Mouse (Mus musculus): ENCODE results near the gene Tacc2. TPM values are rescaled to one million over a fixed set of nuclear protein-coding genes. Genes with fewer than 3 reads are reported as not detected.
"Not testable (repeated sequence)": the region's sequence is repeated elsewhere in the genome, so short reads cannot be mapped to it uniquely, and the experiment has no call there.

The Tacc2 gene
- total RNA-seq, 4 experiments from 2014 or later = 73.3 to 82.8 (median 79.4) TPM

DNA sequence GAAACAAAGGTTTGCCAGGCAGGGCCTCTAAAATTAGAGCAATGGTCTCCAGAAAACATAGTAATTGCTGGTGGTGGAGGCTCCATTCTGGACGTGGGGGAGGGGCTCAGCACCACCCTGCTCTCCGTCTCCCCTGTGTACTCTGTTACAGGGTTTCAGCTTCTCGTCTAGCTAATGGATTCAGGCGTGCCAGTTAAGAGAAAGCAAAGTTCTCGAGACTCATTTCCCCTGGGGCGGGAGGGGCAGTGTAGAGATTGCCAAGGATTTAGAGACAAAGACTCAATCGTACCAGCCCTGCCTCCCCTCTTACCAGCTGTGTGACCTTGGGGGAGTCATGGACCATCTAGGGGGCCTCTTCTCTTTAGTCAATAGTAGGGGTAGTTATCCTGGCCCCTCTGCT lies 72.0 kb downstream of the Tacc2 start:
- no peak for DNase-seq (ENCODE audit: low spot score in 2 of 2)

- no peak for DNase-seq (ENCODE audit: low spot score in 2 of 2)
These were observed 73.4 kb downstream of the Tacc2 start for GRCm38 (mm10) chr7:130650621-130651020.

DNA sequence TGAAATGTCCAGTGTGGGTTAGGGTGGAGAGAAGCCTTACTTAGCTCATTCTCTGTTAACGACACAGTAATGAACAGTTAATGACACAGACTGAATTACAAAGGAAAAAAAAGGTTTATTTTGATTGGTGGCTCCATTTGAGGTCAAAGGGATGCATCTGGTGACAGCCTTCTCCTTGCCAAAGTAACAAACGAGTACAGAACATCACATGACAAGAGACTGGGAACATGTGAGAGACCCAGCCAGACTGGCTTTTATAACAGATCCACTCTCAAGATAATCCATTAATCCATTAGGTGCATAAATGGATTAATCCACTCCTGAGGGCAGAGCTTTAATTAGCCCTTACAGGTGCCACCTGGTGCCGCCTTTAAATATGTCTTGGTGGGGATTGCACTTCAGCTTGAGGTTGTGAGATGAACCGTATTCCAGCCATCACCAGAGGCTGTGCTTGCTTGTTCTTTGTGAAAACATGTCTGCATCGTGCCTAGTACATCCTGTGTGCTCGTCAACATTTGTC lies 75.9 kb downstream of the Tacc2 start:
- DNase-seq (ENCODE audit: low spot score in 2 of 2) = no peak

DNA sequence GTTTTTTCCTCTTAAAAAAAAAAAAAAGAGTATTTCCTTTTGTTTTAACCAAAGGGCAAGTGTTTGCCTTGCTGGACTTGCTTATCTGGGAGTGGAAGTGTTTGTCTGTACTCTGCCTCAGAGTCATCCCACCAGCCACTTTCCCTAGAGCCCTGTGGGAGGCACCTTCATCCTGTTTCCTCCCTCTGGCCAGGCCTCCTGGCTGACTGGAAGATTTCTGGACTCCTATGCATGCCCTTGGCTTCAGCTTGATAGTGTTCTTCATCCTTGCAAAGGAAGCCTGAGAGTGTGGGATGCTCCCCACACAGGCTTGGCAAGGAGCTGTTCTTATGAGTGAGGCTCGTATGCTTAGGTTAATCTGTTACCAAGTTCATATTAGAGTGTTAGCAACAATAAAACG lies 77.3 kb downstream of the Tacc2 start:
- no peak for DNase-seq (ENCODE audit: low spot score in 2 of 2)

- DNase-seq (ENCODE audit: low spot score in 2 of 2) = no peak
These were observed 79.7 kb downstream of the Tacc2 start for GRCm38 (mm10) chr7:130656965-130657364.

DNA sequence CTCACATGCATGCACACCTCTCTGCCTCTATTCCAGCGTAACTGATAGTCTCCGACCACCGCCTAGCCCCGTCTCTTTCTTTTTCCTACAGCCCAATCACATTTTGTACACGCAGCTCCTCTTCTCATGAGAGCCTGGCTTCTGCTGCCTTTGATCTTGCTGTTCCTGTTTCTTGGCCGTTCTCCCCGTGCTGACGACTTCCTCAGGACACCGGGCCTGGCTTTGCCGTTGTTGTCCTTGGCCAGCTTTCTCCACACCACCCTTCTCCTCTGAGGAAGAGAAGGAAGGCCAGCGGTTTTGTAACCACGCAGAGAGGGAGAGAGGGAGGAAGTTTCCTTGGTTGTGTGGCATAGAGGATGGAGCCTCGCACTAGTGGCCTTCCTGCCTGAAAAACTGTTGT lies 80.5 kb downstream of the Tacc2 start:
- no peak for DNase-seq (ENCODE audit: low spot score in 2 of 2)

DNA sequence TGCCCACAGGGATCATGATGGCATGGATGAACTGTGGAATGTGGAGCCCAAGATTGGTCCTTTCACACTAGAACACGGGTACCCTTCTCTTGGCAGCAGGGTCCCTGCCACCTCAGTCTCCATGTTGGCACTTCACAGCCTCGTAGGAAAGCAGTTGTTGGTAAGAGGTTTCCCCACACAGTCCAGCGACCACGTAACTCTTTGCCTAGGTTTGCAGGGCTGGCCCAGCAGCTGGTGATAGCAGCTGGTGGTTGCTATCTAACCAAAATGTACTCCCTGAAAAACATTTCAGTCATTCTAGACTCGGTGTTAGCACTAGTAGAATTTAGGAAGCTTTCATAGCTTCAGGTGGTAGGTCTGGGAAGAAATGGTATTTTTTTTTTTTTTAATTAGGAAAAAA lies 81.9 kb downstream of the Tacc2 start:
- no peak for DNase-seq (ENCODE audit: low spot score in 2 of 2)

- no peak for DNase-seq (ENCODE audit: low spot score in 2 of 2)
These were observed 85.0 kb downstream of the Tacc2 start for GRCm38 (mm10) chr7:130662250-130662649.

- no peak for DNase-seq (ENCODE audit: low spot score in 2 of 2)
These were observed 85.6 kb downstream of the Tacc2 start for GRCm38 (mm10) chr7:130662869-130663268.

- DNase-seq (ENCODE audit: low spot score in 2 of 2) = no peak
These were observed 86.8 kb downstream of the Tacc2 start for GRCm38 (mm10) chr7:130664037-130664436.

DNA sequence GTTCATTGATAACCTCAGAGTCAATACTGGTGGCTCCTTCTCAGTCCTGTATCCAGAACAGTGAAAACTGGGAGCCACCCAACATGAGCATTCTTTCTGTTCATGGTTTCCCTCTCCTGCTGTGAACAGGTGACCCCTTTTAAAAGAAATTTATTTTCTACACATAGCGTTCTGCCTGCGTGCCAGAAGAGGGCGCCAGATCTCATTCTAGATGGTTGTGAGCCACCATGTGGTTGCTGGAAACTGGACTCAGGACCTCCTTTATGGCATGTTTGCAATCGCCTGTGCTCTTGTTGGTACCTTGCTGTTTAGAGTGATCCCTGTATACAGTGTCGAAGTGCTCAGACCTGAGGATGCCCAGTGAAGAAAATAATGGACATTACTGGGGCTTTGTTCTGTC lies 87.4 kb downstream of the Tacc2 start:
- no peak for DNase-seq (ENCODE audit: low spot score in 2 of 2)

GRCm38 (mm10) chr7:130665358-130665757 lies 88.1 kb downstream of the Tacc2 start:
- no peak for DNase-seq (ENCODE audit: low spot score in 2 of 2)

GRCm38 (mm10) chr7:130668013-130668412 lies 90.8 kb downstream of the Tacc2 start:
- DNase-seq (ENCODE audit: low spot score in 2 of 2) = not testable (repeated sequence)

DNA sequence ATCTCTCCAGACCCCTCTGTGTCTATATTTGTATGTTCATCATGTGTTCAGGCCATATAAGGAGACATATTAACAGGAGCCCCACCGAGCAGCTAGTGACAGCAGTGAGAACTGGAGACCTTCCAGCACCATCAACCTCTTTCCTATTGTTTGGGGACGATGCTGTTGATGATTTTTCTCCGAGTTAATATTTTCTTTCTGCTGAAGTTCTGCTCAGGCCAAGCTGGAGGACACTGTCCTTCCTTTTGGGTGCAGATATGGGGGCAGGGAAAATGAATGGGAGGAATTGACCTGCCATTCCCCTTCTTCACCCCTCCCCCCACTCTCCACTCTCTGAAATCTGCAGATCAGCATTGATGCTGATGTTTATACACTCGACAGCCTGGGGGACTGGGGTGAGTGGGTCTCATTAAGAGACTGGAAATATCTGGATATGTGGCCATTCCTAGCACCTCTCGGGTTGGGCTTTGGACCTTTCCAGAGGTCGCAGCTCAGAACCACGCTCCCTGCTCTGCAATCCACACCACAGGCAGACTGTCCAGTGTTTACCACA lies 91.6 kb downstream of the Tacc2 start:
- no peak for DNase-seq (ENCODE audit: low spot score in 2 of 2)

DNA sequence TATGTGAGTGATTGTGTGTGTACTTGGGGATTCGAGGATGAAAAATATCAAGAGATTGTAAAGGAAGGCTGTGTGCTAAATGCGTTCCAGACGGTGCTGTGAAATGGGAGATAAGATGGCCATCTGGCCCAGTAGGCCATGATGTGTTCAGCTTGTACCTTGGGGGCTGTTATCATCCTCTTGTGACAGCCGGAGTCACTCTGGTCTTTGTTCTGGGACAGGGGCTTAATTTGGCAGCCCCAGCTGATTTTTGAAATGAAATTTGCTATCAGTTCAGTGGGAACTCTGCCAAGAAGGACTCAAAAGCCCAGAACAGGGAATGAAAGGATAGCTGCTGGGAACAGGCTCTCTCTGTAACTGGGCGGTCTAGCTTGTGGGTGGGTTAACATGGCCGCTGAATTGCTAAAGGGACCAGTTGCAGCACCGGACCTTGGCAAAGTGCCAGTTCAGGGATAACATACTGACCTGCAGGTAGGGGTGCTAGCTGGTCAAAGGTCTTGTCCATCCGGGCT lies 92.2 kb downstream of the Tacc2 start:
- peak in 1 of 2 experiments; percentile 47 for DNase-seq (ENCODE audit: low spot score in 2 of 2)

- no peak for DNase-seq (ENCODE audit: low spot score in 2 of 2)
These were observed 93.1 kb downstream of the Tacc2 start for GRCm38 (mm10) chr7:130670358-130670757.

- DNase-seq (ENCODE audit: low spot score in 2 of 2) = no peak
These were observed 94.1 kb downstream of the Tacc2 start for GRCm38 (mm10) chr7:130671301-130671700.

- no peak for DNase-seq (ENCODE audit: low spot score in 2 of 2)
These were observed 96.2 kb downstream of the Tacc2 start for GRCm38 (mm10) chr7:130673169-130674033.

GRCm38 (mm10) chr7:130674526-130674925 lies 97.3 kb downstream of the Tacc2 start:
- DNase-seq (ENCODE audit: low spot score in 2 of 2) = no peak

DNA sequence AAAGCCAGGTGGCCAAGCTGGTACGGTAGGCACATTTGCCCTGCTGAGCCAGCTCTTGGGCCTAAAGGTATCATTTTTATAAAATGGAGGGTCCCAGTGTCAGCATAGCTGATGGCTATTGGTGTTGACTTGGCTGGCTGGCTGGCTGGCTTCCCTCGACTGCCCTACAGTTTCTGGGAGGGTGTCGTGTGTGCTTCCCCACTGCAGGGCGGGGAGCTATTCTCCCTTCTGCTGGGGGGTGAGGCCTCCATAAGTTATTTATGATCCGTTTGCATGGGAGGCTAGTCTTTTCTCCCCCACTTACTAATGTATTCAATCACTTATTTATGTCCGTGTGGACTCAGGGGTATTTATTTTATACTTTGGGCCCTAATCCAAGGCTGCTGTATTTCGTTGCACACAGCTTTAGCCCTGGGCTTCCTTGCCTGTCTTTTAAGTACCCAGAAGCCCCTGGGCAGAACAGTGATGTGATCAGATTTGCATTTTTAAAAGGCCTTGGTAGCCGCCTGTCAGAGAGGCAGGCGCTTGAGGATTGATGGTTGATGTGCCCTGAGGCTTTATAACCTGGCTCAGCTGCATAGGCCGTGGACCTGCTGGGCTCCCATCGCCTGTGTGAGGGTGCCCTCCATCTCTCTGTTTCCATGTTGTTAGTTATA lies 99.8 kb downstream of the Tacc2 start:
- DNase-seq (ENCODE audit: low spot score in 2 of 2) = no peak

GRCm38 (mm10) chr7:130677541-130678274 lies 100.5 kb downstream of the Tacc2 start:
- no peak for DNase-seq (ENCODE audit: low spot score in 2 of 2)
